In the genomic region with DNA sequence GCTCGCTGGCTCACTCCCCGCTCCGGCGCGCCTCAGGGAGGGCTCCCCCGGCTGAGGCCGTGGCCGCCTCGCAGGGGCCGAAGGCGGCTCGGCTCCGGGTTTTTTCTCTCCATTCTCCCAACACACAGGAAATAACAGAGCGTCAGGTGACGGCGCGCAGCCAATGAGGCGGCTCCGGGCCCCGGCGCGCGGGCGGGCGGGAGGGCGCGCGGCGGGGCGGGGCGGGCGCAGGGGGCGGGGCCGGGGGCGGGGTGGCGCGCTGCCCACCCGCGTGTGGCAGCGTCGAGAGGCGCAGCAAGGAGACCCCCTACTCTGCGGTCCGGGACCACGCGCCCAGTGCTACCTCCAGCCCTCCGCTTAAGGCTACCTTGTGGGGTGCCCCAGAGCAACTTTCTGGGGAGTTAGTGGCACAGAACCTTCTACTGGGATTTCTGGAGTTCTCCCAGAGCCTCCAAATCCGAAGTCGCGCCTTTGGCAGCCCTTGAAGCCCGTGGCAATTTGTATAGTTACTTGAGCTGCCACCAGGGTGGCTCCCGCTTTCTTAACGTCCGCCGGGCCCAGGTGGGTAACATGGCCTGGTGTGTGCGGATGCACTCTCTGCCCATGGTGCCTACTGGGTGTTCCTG, we compare ENCODE assay signal across 8 mouse cellular contexts.
DNase-seq lines count a peak whose midpoint lies in the region; ATAC-seq and TF ChIP-seq lines count a peak whose summit lies in the region.

No protein-coding gene starts in this region.

- H3K4me2 ChIP-seq in intestine, embryonic 16.5 days (ENCODE audit: low read depth, low read length), result peak overlapping the region; percentile 84
- H3K4me2 ChIP-seq in midbrain, postnatal 0 days (ENCODE audit: low read depth, low read length, poor library complexity, severe bottlenecking), result peak overlapping the region; percentile 98

- H3K9ac ChIP-seq in intestine, embryonic 16.5 days (ENCODE audit: low read depth, low read length), result peak overlapping the region; percentile 93
- H3K9ac ChIP-seq in midbrain, postnatal 0 days (replicated peaks; ENCODE audit: low read length, poor library complexity, severe bottlenecking), result peak overlapping the region; percentile 84

- peak; percentile 39 for TF ChIP-seq CTCF in midbrain, postnatal 0 days (IDR thresholded peaks at IDR 0.05)

- DNase-seq in urinary bladder, postnatal 14 days (ENCODE audit: low spot score), result peak; percentile 84
- no peak for DNase-seq in urinary bladder, adult 2 months (ENCODE audit: low spot score)
- peak; percentile 93 for DNase-seq in embryo, embryonic 11 days
- DNase-seq in gastrocnemius, postnatal 4 days (ENCODE audit: low spot score in 2 of 2), result peak; percentile 75 to 85
- DNase-seq in liver, result peak; percentile 87
- peak; percentile 88 for DNase-seq in midbrain, postnatal 0 days (ENCODE audit: low spot score)
- peak; percentile 76 to 87 for DNase-seq in spleen, postnatal 10 days (ENCODE audit: low spot score in 2 of 2)

- H3K27me3 ChIP-seq in intestine, embryonic 16.5 days (replicated peaks; ENCODE audit: control insufficient read depth, insufficient read depth, low read length), result no peaks in the 10 kb centered on the region
- H3K27me3 ChIP-seq in midbrain, postnatal 0 days (ENCODE audit: insufficient read depth, low read length), result no peaks in the 10 kb centered on the region

- H3K36me3 ChIP-seq in intestine, embryonic 16.5 days (ENCODE audit: control insufficient read depth, insufficient read depth, low read length), result no peaks in the 10 kb centered on the region
- H3K36me3 ChIP-seq in midbrain, postnatal 0 days (ENCODE audit: insufficient read depth, low read length), result no peaks in the 10 kb centered on the region

- H3K27ac ChIP-seq in intestine, embryonic 16.5 days (ENCODE audit: low read length), result peak overlapping the region; percentile 94
- peak overlapping the region; percentile 79 for H3K27ac ChIP-seq in midbrain, postnatal 0 days (ENCODE audit: low read depth, low read length)

- H3K4me1 ChIP-seq in intestine, embryonic 16.5 days (ENCODE audit: control insufficient read depth, insufficient read depth, low read length), result peaks cover 25% of the 10 kb centered on the region
- H3K4me1 ChIP-seq in midbrain, postnatal 0 days (ENCODE audit: insufficient read depth, low read length), result peaks cover 5% of the 10 kb centered on the region; the same call in 1 of the 2 replicates

- peak; percentile 95 for ATAC-seq in intestine, embryonic 16.5 days
- ATAC-seq in midbrain, postnatal 0 days (ENCODE audit: low FRiP score), result peak; percentile 91

- H3K4me3 ChIP-seq in intestine, embryonic 16.5 days (ENCODE audit: low read length), result peak overlapping the region; percentile 100
- H3K4me3 ChIP-seq in midbrain, postnatal 0 days (ENCODE audit: low read depth, low read length), result peak overlapping the region; percentile 94

- no peaks in the 10 kb centered on the region for H3K9me3 ChIP-seq in intestine, embryonic 16.5 days (ENCODE audit: control insufficient read depth, low read length)
- no peaks in the 10 kb centered on the region for H3K9me3 ChIP-seq in midbrain, postnatal 0 days (ENCODE audit: low read length)

- 1% methylated on average over 50 of the region's 56 CpGs for WGBS in intestine, embryonic 16.5 days
- 1% methylated on average over 28 of the region's 56 CpGs for WGBS in midbrain, postnatal 0 days
